Mouse (Mus musculus): Measurements from ENCODE around the gene Zfp324.

Gene Zfp324

DNA sequence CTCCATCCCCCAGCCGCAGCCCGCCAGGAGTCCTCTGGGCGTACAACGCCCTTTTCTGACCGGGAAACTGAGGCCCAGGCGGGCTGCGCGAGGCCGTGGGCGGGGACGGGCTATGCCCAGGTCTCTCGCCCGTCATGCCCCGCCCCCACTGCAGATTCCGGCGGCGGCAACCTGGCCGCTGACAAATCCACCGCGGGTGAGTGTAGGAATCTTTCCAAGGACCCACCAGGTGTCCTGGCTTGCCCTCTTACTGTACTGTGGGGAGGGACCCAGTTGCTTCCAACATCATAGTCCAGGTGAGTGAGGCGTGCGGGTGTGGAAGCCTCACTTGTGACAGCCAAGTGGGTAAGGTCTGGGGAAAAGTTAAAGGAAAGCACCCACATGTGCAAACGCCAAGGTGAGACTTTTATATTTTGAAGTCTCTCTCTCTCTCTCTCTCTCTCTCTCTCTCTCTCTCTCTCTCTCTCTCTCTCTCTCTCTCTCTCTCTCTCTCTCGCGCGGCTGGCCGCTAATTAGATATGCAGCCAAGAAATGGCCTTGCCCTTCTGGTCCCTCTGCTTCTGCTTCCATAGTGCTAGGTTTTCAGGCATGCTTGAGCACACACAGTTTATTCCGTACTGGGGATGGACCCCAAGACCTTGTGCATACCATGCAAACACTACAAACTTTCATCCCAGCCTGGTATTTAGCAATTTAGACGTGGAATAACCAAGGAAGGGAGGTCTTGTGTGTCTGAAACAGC is 637 bp downstream of the Zfp324 start:
- in situ Hi-C loops (cut with MboI, MseI) = no loop called here

GRCm38 (mm10) chr7:12970906-12971305 is 5.3 kb downstream of the Zfp324 start:
- in situ Hi-C loops (cut with MboI, MseI) = no loop called here

GRCm38 (mm10) chr7:12977682-12978389 is 12.2 kb downstream of the Zfp324 start, which contains the start of gene Zfp446:
Gene Zfp446, plus strand, starts transcription at chr7:12977848.
- in situ Hi-C loops (cut with MboI, MseI) = no loop called here

DNA sequence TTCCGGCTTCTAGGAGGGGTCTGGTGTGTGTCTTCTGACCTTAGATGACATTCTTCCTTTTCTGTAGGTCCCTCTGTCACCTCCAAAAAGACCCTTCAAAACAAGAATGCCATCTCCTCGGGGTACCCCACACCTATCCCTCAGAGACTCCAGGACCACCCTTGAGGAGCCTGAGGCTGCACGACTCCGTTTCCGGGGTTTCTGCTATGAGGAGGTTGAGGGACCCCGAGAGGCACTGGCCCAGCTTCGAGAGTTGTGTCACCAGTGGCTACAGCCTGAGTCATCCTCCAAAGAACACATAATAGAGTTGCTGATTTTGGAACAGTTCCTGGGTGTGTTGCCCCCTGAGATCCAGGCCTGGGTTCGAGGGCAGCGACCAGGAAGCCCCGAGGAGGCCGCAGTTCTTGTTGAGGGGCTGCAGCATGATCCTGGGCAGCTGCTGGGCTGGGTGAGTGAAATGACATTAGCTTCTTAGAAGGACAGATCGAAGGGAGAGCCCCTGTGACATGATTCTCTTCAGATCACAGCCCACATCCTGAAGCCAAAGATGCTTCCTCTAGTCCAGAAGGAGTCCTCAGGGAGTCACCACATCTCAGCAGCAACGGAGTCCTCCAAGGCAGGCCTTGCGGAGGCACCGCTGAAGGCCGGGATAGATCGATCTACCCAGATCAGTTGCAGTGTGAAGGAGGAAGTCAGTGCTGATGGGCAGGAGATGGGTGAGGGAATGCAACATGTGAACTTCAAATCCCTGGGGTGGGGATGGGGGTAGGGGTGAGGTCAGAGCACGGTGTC is 13.5 kb downstream of the Zfp324 start:
- in situ Hi-C loops (cut with MboI, MseI) = no loop called here

- in situ Hi-C loops (cut with MboI, MseI) = no loop called here
Observed at GRCm38 (mm10) chr7:12979776-12980175, 14.1 kb downstream of the Zfp324 start.

GRCm38 (mm10) chr7:12980291-12980690 is 14.7 kb downstream of the Zfp324 start:
- in situ Hi-C loops (cut with MboI, MseI) = no loop called here

DNA sequence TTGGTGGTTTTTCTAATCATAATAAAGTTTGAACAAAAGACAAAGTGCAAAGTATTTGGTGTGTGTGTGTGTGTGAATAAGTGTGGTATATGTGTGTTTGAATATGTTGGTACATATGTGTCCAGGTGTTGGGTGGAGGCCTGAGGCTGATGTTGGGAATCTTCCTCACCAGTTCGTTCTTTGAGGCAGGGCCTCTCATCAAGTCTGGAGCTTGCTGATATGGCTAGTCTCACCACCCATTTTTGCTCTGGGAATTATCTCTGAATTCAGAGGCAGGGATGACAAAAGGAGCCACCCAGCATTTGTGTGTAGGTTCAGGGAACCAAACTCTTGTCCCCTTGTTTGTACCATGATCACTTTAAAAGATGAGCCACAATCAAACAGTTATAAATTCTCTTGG is 20.1 kb downstream of the Zfp324 start:
- in situ Hi-C loops (cut with MboI, MseI) = no loop called here

GRCm38 (mm10) chr7:12986906-12987305 is 21.3 kb downstream of the Zfp324 start:
- in situ Hi-C loops (cut with MboI, MseI) = no loop called here

DNA sequence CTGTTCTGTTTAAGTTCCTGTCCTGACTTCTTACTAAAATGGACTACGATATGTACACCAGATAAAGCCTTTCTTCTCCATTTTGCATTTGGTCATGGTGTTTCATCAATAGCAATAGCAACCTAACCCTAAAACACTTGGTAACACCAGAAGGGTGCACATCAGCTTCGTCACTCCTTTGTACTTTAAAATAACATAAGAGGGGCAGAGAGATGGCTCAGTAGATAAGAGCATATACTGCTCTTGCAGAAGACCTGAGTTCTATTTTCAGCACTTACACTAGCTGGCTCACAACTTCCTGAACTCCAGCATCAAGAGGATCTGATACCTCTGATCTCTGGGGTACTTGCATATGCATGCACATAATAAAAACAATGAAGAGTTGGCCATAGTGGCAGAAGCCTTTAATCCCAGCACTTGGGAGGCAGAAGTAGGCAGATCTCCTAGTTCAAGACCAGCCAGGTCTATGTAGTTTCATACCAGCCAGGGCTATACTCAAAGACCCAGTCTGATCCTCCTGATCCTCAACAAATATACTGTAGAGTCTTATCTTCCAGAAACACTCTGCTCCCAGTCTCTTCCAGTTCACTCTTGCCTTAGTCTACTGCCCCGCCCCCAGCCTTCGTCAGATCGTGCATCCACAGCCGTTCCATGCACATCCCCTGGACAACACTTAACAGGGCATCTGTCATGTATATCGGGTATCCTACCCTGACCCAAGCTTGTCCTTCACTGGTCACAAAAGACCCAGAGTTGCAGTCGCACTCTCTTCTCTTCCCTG is 22.0 kb downstream of the Zfp324 start:
- in situ Hi-C loops (cut with MboI, MseI) = no loop called here

- in situ Hi-C loops (cut with MboI, MseI) = no loop called here
Observed at GRCm38 (mm10) chr7:12992222-12992621, 26.6 kb downstream of the Zfp324 start.

DNA sequence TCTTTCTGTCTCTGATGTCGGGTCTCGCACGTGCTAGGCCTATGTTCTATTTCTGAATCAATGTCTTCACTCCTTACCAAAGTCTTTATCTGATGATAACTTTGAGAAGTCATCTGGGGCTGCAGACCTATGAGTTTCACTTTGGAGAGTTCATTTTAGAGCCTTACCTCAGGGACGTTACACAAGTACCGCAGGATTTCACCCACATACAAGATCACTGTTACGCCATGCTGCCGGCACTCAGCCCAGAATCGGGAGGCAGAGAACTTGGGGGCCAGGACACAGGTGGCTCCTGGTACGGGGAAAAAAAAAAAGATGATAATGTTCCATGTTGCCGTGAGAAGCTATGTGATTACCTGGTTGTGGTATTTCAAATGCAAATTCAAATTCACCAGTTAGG is 27.5 kb downstream of the Zfp324 start:
- in situ Hi-C loops (cut with MboI, MseI) = no loop called here

DNA sequence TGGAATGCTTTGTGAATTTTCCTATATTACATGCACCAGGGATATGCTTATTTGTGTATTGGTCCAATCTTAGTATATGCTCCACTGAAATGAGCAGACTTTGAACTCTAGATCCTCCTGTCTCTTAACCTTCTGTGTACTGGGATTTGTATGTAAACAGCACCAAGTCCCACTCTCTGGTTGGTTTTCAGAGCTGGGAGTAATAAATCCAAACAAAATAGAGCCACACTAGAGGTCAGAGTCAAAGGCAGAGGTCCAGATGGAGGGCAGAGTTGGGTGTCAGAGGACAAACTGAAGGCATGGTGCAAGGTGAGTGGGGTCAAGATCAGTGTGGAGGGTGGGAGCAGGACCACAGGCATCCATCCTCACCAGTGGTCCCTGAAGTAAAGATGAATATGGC is 30.2 kb downstream of the Zfp324 start:
- in situ Hi-C loops (cut with MboI, MseI) = no loop called here

GRCm38 (mm10) chr7:12997230-12997629 is 31.6 kb downstream of the Zfp324 start:
- in situ Hi-C loops (cut with MboI, MseI) = no loop called here

DNA sequence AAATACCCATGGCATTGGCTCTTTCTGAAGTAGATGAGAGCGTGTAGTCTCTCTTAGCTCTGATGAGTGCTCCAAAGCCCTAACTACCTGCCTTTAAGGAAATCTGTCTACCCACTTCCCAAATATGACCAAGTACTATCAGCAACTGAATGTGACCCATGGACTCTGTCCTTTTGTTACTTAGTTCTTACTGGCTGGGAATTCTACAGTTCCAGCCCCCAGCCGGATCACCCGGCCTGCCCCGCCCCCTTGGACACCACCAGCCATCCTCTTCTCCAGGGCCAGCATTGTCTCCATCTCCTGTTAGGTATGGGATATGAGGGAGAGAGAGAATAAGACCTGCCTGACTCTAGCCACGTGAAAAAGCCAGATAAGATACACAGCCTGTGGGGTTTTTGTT is 32.4 kb downstream of the Zfp324 start, which contains the start of gene Slc27a5:
Gene Slc27a5 (minus strand): TSS at position 140 of the 400 bp plus-strand sequence.
- in situ Hi-C loops (cut with MboI, MseI) = no loop called here

- in situ Hi-C loops (cut with MboI, MseI) = no loop called here
Observed at GRCm38 (mm10) chr7:12998851-12999250, 33.2 kb downstream of the Zfp324 start, which contains the start of gene Trim28. Gene Trim28, plus strand, starts transcription at chr7:12999114.

DNA sequence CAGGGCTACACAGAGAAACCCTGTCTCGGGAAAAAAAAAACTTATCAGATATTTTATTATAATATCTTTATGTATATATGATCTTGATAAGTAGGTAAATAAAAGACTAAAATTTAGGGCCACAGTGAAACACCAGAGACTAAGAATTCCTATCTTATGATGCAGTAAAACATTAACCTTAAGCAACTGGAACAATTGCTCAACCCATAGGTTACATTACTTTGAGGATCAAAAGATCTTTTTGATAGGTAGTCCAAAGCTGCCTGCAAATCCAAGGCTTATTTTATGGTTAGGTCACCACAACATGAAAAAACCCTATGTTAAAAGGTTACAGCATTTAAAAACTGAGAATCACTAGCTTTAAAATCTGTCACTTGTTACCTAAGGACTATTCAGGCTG is 35.9 kb downstream of the Zfp324 start:
- in situ Hi-C loops (cut with MboI, MseI) = no loop called here

DNA sequence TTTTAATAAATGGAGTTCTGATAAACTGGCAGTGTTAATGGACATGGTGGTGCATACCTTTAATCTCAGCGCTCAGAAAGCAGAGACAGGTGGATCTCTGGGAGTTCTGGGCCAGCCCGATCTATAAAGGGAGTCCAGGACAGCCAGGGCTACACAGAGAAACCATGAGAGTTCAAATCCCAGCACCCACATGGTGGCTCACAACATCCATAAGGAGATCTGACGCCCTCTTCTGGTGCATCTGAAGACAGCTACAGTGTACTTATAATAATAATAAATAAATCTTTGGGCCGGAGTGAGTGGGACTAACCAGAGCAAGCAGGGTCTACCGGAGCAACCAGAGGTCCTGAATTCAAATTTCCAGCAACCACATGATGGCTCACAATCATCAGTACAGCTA is 37.7 kb downstream of the Zfp324 start:
- in situ Hi-C loops (cut with MboI, MseI) = no loop called here

- in situ Hi-C loops (cut with MboI, MseI) = loop anchor here (5.0 kb wide), 3 partner anchors 36 to 64 kb away; no protein-coding TSS in a partner anchor
Observed at GRCm38 (mm10) chr7:13006011-13006410, 40.4 kb downstream of the Zfp324 start.

GRCm38 (mm10) chr7:13006531-13006930 is 40.9 kb downstream of the Zfp324 start:
- in situ Hi-C loops (cut with MboI, MseI) = loop anchor here (5.0 kb wide), 3 partner anchors 36 to 64 kb away; no protein-coding TSS in a partner anchor

GRCm38 (mm10) chr7:13007341-13008092 is 41.9 kb downstream of the Zfp324 start:
- in situ Hi-C loops (cut with MboI, MseI) = loop anchor here (5.0 kb wide), 3 partner anchors 35 to 65 kb away; no protein-coding TSS in a partner anchor

Data from T-helper 17 cell (primary cell).